In genomic region chr1:183117827-183118825, GRCm38 (mm10) we compare ENCODE assay signal across 9 mouse cellular contexts.
DNase-seq lines count a peak whose midpoint lies in the region; ATAC-seq lines count a peak whose summit lies in the region.
"Had no signal": no experiment of that assay in that cellular context is flagged by ENCODE, and none has a peak within 500 bp of the region (broad histone marks: within the 10 kb centered on the region; RNA-seq: fewer than 3 reads in every experiment).

No protein-coding gene starts in this region.

- H3K9me3 ChIP-seq in forebrain, embryonic 15.5 days = no peaks in the 10 kb centered on the region
- no peaks in the 10 kb centered on the region for H3K9me3 ChIP-seq in midbrain, embryonic 11.5 days (ENCODE audit: control insufficient read depth, low read length)
- H3K9me3 ChIP-seq: liver, embryonic 15.5 days had no signal

- H3K4me2 ChIP-seq in forebrain, embryonic 15.5 days (replicated peaks) = no peak overlapping the region; the same call in 1 of the 2 replicates
- H3K4me2 ChIP-seq in midbrain, embryonic 11.5 days = no peak overlapping the region
- H3K4me2 ChIP-seq: liver, embryonic 15.5 days had no signal

- H3K36me3 ChIP-seq in forebrain, embryonic 15.5 days = no peaks in the 10 kb centered on the region
- no peaks in the 10 kb centered on the region for H3K36me3 ChIP-seq in midbrain, embryonic 11.5 days (ENCODE audit: control insufficient read depth, insufficient read depth, low read length)
- H3K36me3 ChIP-seq: liver, embryonic 15.5 days had no signal

- no peak for ATAC-seq in cerebellum, adult (ENCODE audit: insufficient number of reproducible peaks, low FRiP score, low TSS enrichment)
- ATAC-seq in forebrain, embryonic 15.5 days (replicated peaks) = peak; percentile 61
- no peak for ATAC-seq in midbrain, embryonic 11.5 days (ENCODE audit: low FRiP score)
- ATAC-seq in megakaryocyte progenitor cell, adult 5-6 weeks (replicated peaks; ENCODE audit: poor library complexity) = no peak
- no peak for ATAC-seq in frontal cortex, adult (ENCODE audit: low TSS enrichment)

- H3K27ac ChIP-seq in forebrain, embryonic 15.5 days (replicated peaks) = peak overlapping the region; percentile 25; the same call in 1 of the 2 replicates
- H3K27ac ChIP-seq in midbrain, embryonic 11.5 days (ENCODE audit: low read depth, low read length) = no peak overlapping the region
- H3K27ac ChIP-seq: liver, embryonic 15.5 days had no signal

- WGBS in forebrain, embryonic 15.5 days = 34% methylated on average over 21 of the region's 21 CpGs
- 79% methylated on average over 21 of the region's 21 CpGs for WGBS in midbrain, embryonic 11.5 days

- H3K4me3 ChIP-seq in forebrain, embryonic 15.5 days = no peak overlapping the region
- no peak overlapping the region for H3K4me3 ChIP-seq in midbrain, embryonic 11.5 days (ENCODE audit: low read depth, low read length)
- H3K4me3 ChIP-seq: liver, embryonic 15.5 days had no signal

- H3K9ac ChIP-seq in forebrain, embryonic 15.5 days (replicated peaks) = no peak overlapping the region
- no peak overlapping the region for H3K9ac ChIP-seq in midbrain, embryonic 11.5 days (ENCODE audit: low read length)
- H3K9ac ChIP-seq: liver, embryonic 15.5 days had no signal

- peaks cover 25% of the 10 kb centered on the region for H3K4me1 ChIP-seq in forebrain, embryonic 15.5 days
- H3K4me1 ChIP-seq in midbrain, embryonic 11.5 days (ENCODE audit: control insufficient read depth, insufficient read depth, low read length) = no peaks in the 10 kb centered on the region
- H3K4me1 ChIP-seq: liver, embryonic 15.5 days had no signal

- intact Hi-C loops in left cerebral cortex, postnatal 4 days (cut with DNase I) = no loop called here

- no peaks in the 10 kb centered on the region for H3K27me3 ChIP-seq in forebrain, embryonic 15.5 days
- no peaks in the 10 kb centered on the region for H3K27me3 ChIP-seq in midbrain, embryonic 11.5 days (ENCODE audit: control insufficient read depth, insufficient read depth, low read length)
- H3K27me3 ChIP-seq: liver, embryonic 15.5 days had no signal

- DNase-seq in cerebellum, postnatal 14 days = peak; percentile 29 to 30
- peak; percentile 40 for DNase-seq in left cerebral cortex, postnatal 4 days
- DNase-seq in left cerebral cortex, adult 9 months (ENCODE audit: low spot score in 2 of 2) = no peak
- peak; percentile 70 for DNase-seq in midbrain, embryonic 11.5 days (ENCODE audit: low spot score, missing footprints)

Comparison
In these comparisons a context has a peak if more than half of its experiments do, and no peak if none do; other contexts are left out.
1. DNase-seq: peak in cerebellum, postnatal 14 days (2 of 2), left cerebral cortex, postnatal 4 days (single experiment) and midbrain, embryonic 11.5 days (single experiment); none in left cerebral cortex, adult 9 months (0 of 2).